8 mouse cellular contexts compared by ENCODE assay signal in genomic region chr9:107399491-107399971, GRCm38 (mm10). TPM values are rescaled to one million over a fixed set of nuclear protein-coding genes. Genes with fewer than 3 reads are reported as not detected.
DNase-seq lines count a peak whose midpoint lies in the region; ATAC-seq lines count a peak whose summit lies in the region.

Gene Cacna2d2 (plus strand): TSS chr9:107399612.

- peak within 1 kb of the TSS; percentile 89 for H3K27ac ChIP-seq in hindbrain, embryonic 10.5 days
- H3K27ac ChIP-seq in lung, embryonic 15.5 days: no peak within 1 kb of the TSS

- WGBS in hindbrain, embryonic 10.5 days: under 1% methylated on average over 54 of the region's 54 CpGs
- WGBS in lung, embryonic 15.5 days: 2% methylated on average over 26 of the region's 54 CpGs

- peak within 1 kb of the TSS; percentile 33 for H3K9ac ChIP-seq in lung, embryonic 15.5 days

- peak; percentile 47; the same call in 1 of the 2 replicates for ATAC-seq in lung, embryonic 15.5 days (ENCODE audit: borderline replicate concordance, extremely low read depth, low FRiP score, low TSS enrichment)

- peak within 1 kb of the TSS; percentile 74 for H3K4me3 ChIP-seq in hindbrain, embryonic 10.5 days
- peak within 1 kb of the TSS; percentile 57 for H3K4me3 ChIP-seq in lung, embryonic 15.5 days

- peaks cover 46% of the 10 kb centered on the region for H3K4me1 ChIP-seq in hindbrain, embryonic 10.5 days (replicated peaks)
- peaks cover 8% of the 10 kb centered on the region for H3K4me1 ChIP-seq in lung, embryonic 15.5 days

- peak within 1 kb of the TSS; percentile 99 for H3K4me2 ChIP-seq in lung, embryonic 15.5 days

- H3K36me3 ChIP-seq in hindbrain, embryonic 10.5 days: no peaks in the 10 kb centered on the region
- H3K36me3 ChIP-seq in lung, embryonic 15.5 days: no peaks in the 10 kb centered on the region

- H3K9me3 ChIP-seq in hindbrain, embryonic 10.5 days: no peaks in the 10 kb centered on the region
- no peaks in the 10 kb centered on the region for H3K9me3 ChIP-seq in lung, embryonic 15.5 days

- peak; percentile 86 for DNase-seq in ZHBTc4 (ENCODE audit: low read depth, low spot score)
- peak; percentile 86 for DNase-seq in cerebellum, adult 8-10 months
- DNase-seq in frontal cortex, postnatal 10 days (ENCODE audit: low spot score in 2 of 2): peak; percentile 26 to 47
- peak; percentile 79 for DNase-seq in hindbrain, embryonic 10.5 days (ENCODE audit: low spot score)
- peak; percentile 14 to 32 for DNase-seq in layer of hippocampus, postnatal 14 days (ENCODE audit: low spot score in 2 of 2)
- peak; percentile 52 for DNase-seq in retina, adult 2 months (ENCODE audit: low read depth, low spot score)
- DNase-seq in MN1 (ENCODE audit: low spot score): no peak

- peaks cover 91% of the 10 kb centered on the region for H3K27me3 ChIP-seq in hindbrain, embryonic 10.5 days (ENCODE audit: insufficient read depth, poor library complexity, severe bottlenecking)
- peaks cover 71% of the 10 kb centered on the region for H3K27me3 ChIP-seq in lung, embryonic 15.5 days

RNA-seq across cellular contexts. Expression of gene Cacna2d2, which starts in this region (rescaled TPM):
- 0.87 and 2.9 TPM in 2 replicates for polyA plus RNA-seq in hindbrain, embryonic 10.5 days (2016; fragmentation: Nextera tagmentation; extraction: Ambion mirVana)
- 10 to 100 TPM; 19.5 to 24.2 TPM for total RNA-seq in layer of hippocampus, postnatal 14 days (2021)
- 0.30 and 0.42 TPM in 2 replicates for polyA plus RNA-seq in lung, embryonic 15.5 days (2015; fragmentation: Nextera tagmentation; extraction: Ambion mirVana)

Comparison
In these comparisons a context has a peak if more than half of its experiments do, and no peak if none do; other contexts are left out.
1. Peak in ATAC-seq, H3K4me3 ChIP-seq, H3K9ac ChIP-seq and H3K4me2 ChIP-seq in lung, embryonic 15.5 days; RNA of the gene not detected or under 1 TPM.